Mouse (Mus musculus) neural tube, embryonic 14.5 days (tissue): ENCODE results near the gene Atxn2. TPM values are rescaled to one million over a fixed set of nuclear protein-coding genes. Genes with fewer than 3 reads are reported as not detected.

Experiments
- ATAC-seq: fragments of 200-750 bp; cut with Nextera tagmentation; 2 replicates; pipeline ENCODE4 v1.8.0; 2017; ENCODE audit warnings: low read depth, mild to moderate bottlenecking, moderate TSS enrichment, moderate library complexity
- H3K27ac ChIP-seq: fragments of 300-500 bp; sonication (generic); 2 replicates; pipeline ENCODE4 v1.5.1; 2014; ENCODE audit warnings: low read depth, mild to moderate bottlenecking, control low read depth, low read length, moderate library complexity, mixed read lengths
- H3K27me3 ChIP-seq: fragments of 300-500 bp; sonication (generic); 2 replicates; pipeline ENCODE4 v1.6.1; 2014; ENCODE audit warnings: low read length; ENCODE audit not compliant: control insufficient read depth, insufficient read depth
- H3K36me3 ChIP-seq: fragments of 300-500 bp; sonication (generic); 2 replicates; pipeline ENCODE4 v1.6.1; 2014; ENCODE audit warnings: low read length, mixed read lengths; ENCODE audit not compliant: control insufficient read depth, insufficient read depth
- H3K4me1 ChIP-seq: fragments of 300-500 bp; sonication (generic); 2 replicates; pipeline ENCODE4 v1.6.1; 2014; ENCODE audit warnings: low read length; ENCODE audit not compliant: control insufficient read depth, insufficient read depth
- H3K4me2 ChIP-seq: fragments of 300-500 bp; sonication (generic); 2 replicates; pipeline ENCODE4 v1.6.1; 2014; ENCODE audit warnings: mild to moderate bottlenecking, low read depth, low read length, control low read depth
- H3K4me3 ChIP-seq: fragments of 300-500 bp; sonication (generic); 2 replicates; pipeline ENCODE4 v1.5.1; 2014; ENCODE audit warnings: low read depth, low read length, control low read depth, mixed read lengths
- H3K9ac ChIP-seq: fragments of 300-500 bp; sonication (generic); replicated peaks from 2 replicates; pipeline ENCODE4 v1.6.1; 2014; ENCODE audit warnings: low read depth, mild to moderate bottlenecking, control low read depth, low read length, mixed read lengths
- H3K9me3 ChIP-seq: fragments of 300-500 bp; sonication (generic); 2 replicates; pipeline ENCODE4 v1.6.1; 2016; ENCODE audit warnings: low read length; ENCODE audit not compliant: control insufficient read depth
- WGBS: fragments of 180-500 bp; shearing (Covaris S2); extraction: QIAGEN DNeasy Blood & Tissue Kit; methylation state at CpG from one replicate; pipeline ENCODE4 v1.1.7; 2014; 5-methylcytosine and 5-hydroxymethylcytosine counted together
- polyA plus RNA-seq: library from polyadenylated mRNA; unstranded; fragments of >200 nt; fragmentation: Nextera tagmentation; extraction: Ambion mirVana; gene quantifications from 2 replicates; pipeline ENCODE4 v1.2.1, GENCODE M21; 2014

The Atxn2 gene
- polyA plus RNA-seq, 1 experiment from 2014 or later = 94.8 TPM

GRCm38 (mm10) chr5:121795800-121796199 lies 84.7 kb downstream of the Atxn2 start:
- H3K36me3 ChIP-seq = peaks cover 42% of the 10 kb centered on the region

GRCm38 (mm10) chr5:121798447-121798846 lies 87.3 kb downstream of the Atxn2 start:
- H3K9ac ChIP-seq = no peak overlapping the region
- peaks cover 51% of the 10 kb centered on the region for H3K36me3 ChIP-seq
- no peaks in the 10 kb centered on the region for H3K9me3 ChIP-seq
- no peaks in the 10 kb centered on the region for H3K27me3 ChIP-seq
- ATAC-seq = no peak
- H3K27ac ChIP-seq = no peak overlapping the region
- H3K4me3 ChIP-seq = no peak overlapping the region
- H3K4me2 ChIP-seq = no peak overlapping the region
- no peaks in the 10 kb centered on the region for H3K4me1 ChIP-seq
- WGBS = 95% methylated on average over 2 of the region's 2 CpGs

More at GRCm38 (mm10) chr5:121795800-121796199, 84.7 kb downstream of the Atxn2 start:
- Histone ChIP-seq H3K27me3 (no peaks in the 10 kb centered on the region), H3K9me3 (no peaks in the 10 kb centered on the region), H3K4me2 (no peak overlapping the region), H3K4me1 (no peaks in the 10 kb centered on the region), H3K27ac (no peak overlapping the region), H3K9ac (no peak overlapping the region), H3K4me3 (no peak overlapping the region)
- WGBS = 89% methylated on average over 3 of the region's 3 CpGs
- ATAC-seq = no peak

- WGBS = 59% methylated on average over 3 of the region's 3 CpGs
- Histone ChIP-seq H3K9me3 (no peaks in the 10 kb centered on the region), H3K27me3 (no peaks in the 10 kb centered on the region), H3K36me3 (peaks cover 38% of the 10 kb centered on the region), H3K4me2 (no peak overlapping the region), H3K27ac (no peak overlapping the region), H3K4me1 (no peaks in the 10 kb centered on the region), H3K9ac (no peak overlapping the region), H3K4me3 (no peak overlapping the region)
- no peak for ATAC-seq
These were observed 96.0 kb downstream of the Atxn2 start for GRCm38 (mm10) chr5:121807186-121807585.

GRCm38 (mm10) chr5:121808202-121808601 lies 97.1 kb downstream of the Atxn2 start:
- ATAC-seq = no peak
- Histone ChIP-seq H3K4me1 (no peaks in the 10 kb centered on the region), H3K4me2 (no peak overlapping the region), H3K9ac (no peak overlapping the region), H3K27me3 (no peaks in the 10 kb centered on the region), H3K4me3 (no peak overlapping the region), H3K9me3 (no peaks in the 10 kb centered on the region), H3K36me3 (peaks cover 39% of the 10 kb centered on the region), H3K27ac (no peak overlapping the region)
- 91% methylated on average over 2 of the region's 2 CpGs for WGBS

GRCm38 (mm10) chr5:121809667-121810224 lies 98.6 kb downstream of the Atxn2 start:
- no peak overlapping the region for H3K4me2 ChIP-seq
- H3K9ac ChIP-seq = no peak overlapping the region
- H3K4me1 ChIP-seq = no peaks in the 10 kb centered on the region
- H3K36me3 ChIP-seq = peaks cover 42% of the 10 kb centered on the region
- H3K9me3 ChIP-seq = no peaks in the 10 kb centered on the region
- H3K27me3 ChIP-seq = no peaks in the 10 kb centered on the region
- no peak overlapping the region for H3K4me3 ChIP-seq
- no peak for ATAC-seq
- 80% methylated on average over 5 of the region's 5 CpGs for whole genome bisulfite sequencing
- no peak overlapping the region for H3K27ac ChIP-seq

GRCm38 (mm10) chr5:121810331-121811151 lies 99.4 kb downstream of the Atxn2 start:
- Histone ChIP-seq H3K36me3 (peaks cover 42% of the 10 kb centered on the region), H3K9ac (no peak overlapping the region), H3K4me2 (no peak overlapping the region), H3K4me1 (no peaks in the 10 kb centered on the region), H3K4me3 (no peak overlapping the region), H3K27me3 (no peaks in the 10 kb centered on the region), H3K27ac (no peak overlapping the region), H3K9me3 (no peaks in the 10 kb centered on the region)
- 88% methylated on average over 17 of the region's 17 CpGs for WGBS
- ATAC-seq = no peak

- no peak overlapping the region for H3K9ac ChIP-seq
- no peaks in the 10 kb centered on the region for H3K27me3 ChIP-seq
- H3K9me3 ChIP-seq = no peaks in the 10 kb centered on the region
- H3K36me3 ChIP-seq = peaks cover 49% of the 10 kb centered on the region
- 88% methylated on average over 5 of the region's 5 CpGs for WGBS
- no peak for ATAC-seq
- no peaks in the 10 kb centered on the region for H3K4me1 ChIP-seq
- H3K4me3 ChIP-seq = no peak overlapping the region
- H3K4me2 ChIP-seq = no peak overlapping the region
- H3K27ac ChIP-seq = no peak overlapping the region
These were observed 100.4 kb downstream of the Atxn2 start for GRCm38 (mm10) chr5:121811485-121811931.

GRCm38 (mm10) chr5:121812526-121813243 lies 101.5 kb downstream of the Atxn2 start:
- Histone ChIP-seq H3K27ac (no peak overlapping the region), H3K36me3 (peaks cover 60% of the 10 kb centered on the region)
- 88% methylated on average over 7 of the region's 7 CpGs for WGBS

GRCm38 (mm10) chr5:121813744-121814143 lies 102.6 kb downstream of the Atxn2 start:
- H3K9ac ChIP-seq = no peak overlapping the region
- H3K36me3 ChIP-seq = peaks cover 70% of the 10 kb centered on the region
- no peaks in the 10 kb centered on the region for H3K4me1 ChIP-seq
- WGBS = 97% methylated on average over 10 of the region's 10 CpGs
- H3K27ac ChIP-seq = no peak overlapping the region
- H3K4me3 ChIP-seq = no peak overlapping the region
- no peaks in the 10 kb centered on the region for H3K27me3 ChIP-seq
- no peaks in the 10 kb centered on the region for H3K9me3 ChIP-seq
- ATAC-seq = no peak
- no peak overlapping the region for H3K4me2 ChIP-seq

More at GRCm38 (mm10) chr5:121812526-121813243, 101.5 kb downstream of the Atxn2 start:
- Histone ChIP-seq H3K9ac (no peak overlapping the region), H3K4me2 (no peak overlapping the region), H3K4me3 (no peak overlapping the region), H3K4me1 (no peaks in the 10 kb centered on the region), H3K27me3 (no peaks in the 10 kb centered on the region), H3K9me3 (no peaks in the 10 kb centered on the region)
- ATAC-seq = no peak
